Mouse (Mus musculus) thymus, postnatal 25 days (tissue): ENCODE measurements around the gene Stab2.

ENCODE experiments used
- DNase-seq: peaks from one replicate; pipeline ENCODE4 v3.0.0; 2022

Stab2 gene

GRCm38 (mm10) chr10:86824093-86824492 lies 183.7 kb downstream of the Stab2 start:
- no peak for DNase-seq

GRCm38 (mm10) chr10:86821014-86821413 lies 186.8 kb downstream of the Stab2 start:
- no peak for DNase-seq

- DNase-seq, result no peak
Observed at GRCm38 (mm10) chr10:86819649-86820165, 188.1 kb downstream of the Stab2 start.

GRCm38 (mm10) chr10:86815133-86815532 lies 192.7 kb downstream of the Stab2 start:
- no peak for DNase-seq

GRCm38 (mm10) chr10:86814292-86815131 lies 193.3 kb downstream of the Stab2 start:
- no peak for DNase-seq

- DNase-seq, result no peak
Observed at GRCm38 (mm10) chr10:86810612-86811011, 197.2 kb downstream of the Stab2 start.

GRCm38 (mm10) chr10:86810000-86810399 lies 197.8 kb downstream of the Stab2 start:
- DNase-seq, result no peak

- no peak for DNase-seq
Observed at GRCm38 (mm10) chr10:86808013-86808758, 199.6 kb downstream of the Stab2 start.

GRCm38 (mm10) chr10:86807362-86807761 lies 200.5 kb downstream of the Stab2 start:
- DNase-seq, result no peak

GRCm38 (mm10) chr10:86796073-86796741 lies 211.6 kb downstream of the Stab2 start:
- no peak for DNase-seq

- no peak for DNase-seq
Observed at GRCm38 (mm10) chr10:86794794-86795535, 212.9 kb downstream of the Stab2 start.

- DNase-seq, result no peak
Observed at GRCm38 (mm10) chr10:86794196-86794595, 213.6 kb downstream of the Stab2 start.

GRCm38 (mm10) chr10:86793509-86793951 lies 214.3 kb downstream of the Stab2 start:
- DNase-seq, result no peak

- no peak for DNase-seq
Observed at GRCm38 (mm10) chr10:86791507-86792184, 216.2 kb downstream of the Stab2 start.
